Mouse (Mus musculus) olfactory bulb, adult 2 months (tissue): ENCODE results near the gene Wnt8b. TPM values are rescaled to one million over a fixed set of nuclear protein-coding genes. Genes with fewer than 3 reads are reported as not detected.

Experiments
- H3K27ac ChIP-seq: fragments of 200-500 bp; 2 replicates; pipeline ENCODE4 v1.5.1; 2012; ENCODE audit warnings: low read depth, low read length; ENCODE audit not compliant: insufficient read depth
- H3K4me1 ChIP-seq: fragments of 200-500 bp; 2 replicates; pipeline ENCODE4 v1.6.1; 2012; ENCODE audit warnings: low read length; ENCODE audit not compliant: control insufficient read depth, insufficient read depth
- H3K4me3 ChIP-seq: fragments of 200-500 bp; 2 replicates; pipeline ENCODE4 v1.5.1; 2012; ENCODE audit warnings: mild to moderate bottlenecking, low read depth, low read length, moderate library complexity; ENCODE audit not compliant: insufficient read depth
- CTCF ChIP-seq: fragments of 200-500 bp; IDR thresholded peaks from 2 replicates; pipeline ENCODE4 v1.5.1; 2012; ENCODE audit warnings: low read depth, mild to moderate bottlenecking, low read length, moderate library complexity; ENCODE audit not compliant: insufficient read depth
- POLR2A ChIP-seq: fragments of 200-500 bp; IDR thresholded peaks from 2 replicates; pipeline ENCODE4 v1.6.1; 2012; ENCODE audit warnings: mild to moderate bottlenecking, low read depth, low read length, moderate library complexity; ENCODE audit not compliant: insufficient read depth
- WGBS: fragments of 180-500 bp; shearing (Covaris S2); methylation state at CpG from one replicate; pipeline ENCODE4 v1.1.7; 2018; 5-methylcytosine and 5-hydroxymethylcytosine counted together
- polyA plus RNA-seq: library from polyadenylated mRNA; stranded (reverse); fragments of >200 nt; gene quantifications from 2 replicates; pipeline ENCODE4 v1.2.4, GENCODE M21; 2012; ENCODE audit warnings: low replicate concordance; ENCODE audit not compliant: missing spikeins, insufficient read depth, insufficient read length

The Wnt8b gene
- polyA plus RNA-seq, 1 experiment: not detected

GRCm38 (mm10) chr19:44544775-44545174, 51.5 kb downstream of the Wnt8b start:
- Histone ChIP-seq H3K4me3 (no peak overlapping the region), H3K4me1 (peaks cover 6% of the 10 kb centered on the region), H3K27ac (no peak overlapping the region)
- TF ChIP-seq CTCF (peak; percentile 44), POLR2A (no peak)
- WGBS: 2% methylated on average over 13 of the region's 13 CpGs

DNA sequence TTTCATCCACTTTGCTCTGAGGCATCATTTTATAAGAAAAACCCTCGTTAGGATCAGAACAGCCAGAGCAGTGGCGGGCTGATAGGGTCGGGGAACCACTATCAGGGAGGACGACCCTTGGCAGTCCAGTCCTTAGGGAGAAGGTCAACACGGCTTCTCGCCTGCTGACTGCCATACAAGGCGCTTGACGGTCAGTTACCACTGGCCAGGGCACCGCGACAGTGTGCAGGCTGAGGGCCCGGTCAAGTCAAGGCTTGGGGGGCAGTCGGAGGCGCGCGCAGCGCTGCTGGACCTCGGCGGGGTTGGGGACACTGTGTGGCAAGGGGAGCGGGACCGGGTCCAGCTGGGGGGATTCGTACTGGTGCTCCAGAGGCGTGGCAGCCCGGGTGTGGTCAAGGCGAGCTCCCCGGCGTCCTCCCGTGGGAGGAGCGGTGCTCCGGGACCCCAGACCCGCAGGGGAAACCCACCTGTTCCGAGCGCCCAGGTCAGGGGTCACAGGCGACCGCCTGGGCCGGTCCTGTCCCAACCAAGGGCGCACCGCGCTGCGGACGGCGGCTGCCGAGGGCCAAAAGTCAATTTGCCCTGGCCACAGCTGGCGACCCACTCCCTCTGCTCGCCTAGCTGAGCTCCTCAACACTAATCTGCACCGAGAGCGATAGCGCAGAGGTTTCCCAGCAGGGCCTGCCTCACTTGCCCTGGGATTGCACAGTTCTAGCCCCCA, 52.2 kb downstream of the Wnt8b start, which contains the start of gene Sec31b:
TSS of gene Sec31b (minus strand) at position 544 of the 721 bp plus-strand sequence.
- H3K27ac ChIP-seq: no peak within 1 kb of the TSS
- peak within 1 kb of the TSS; percentile 46 for H3K4me3 ChIP-seq
- WGBS: 4% methylated on average over 47 of the region's 47 CpGs
- no peak for TF ChIP-seq POLR2A
- TF ChIP-seq CTCF: no peak
- H3K4me1 ChIP-seq: peaks cover 6% of the 10 kb centered on the region

- Histone ChIP-seq H3K4me1 (peaks cover 5% of the 10 kb centered on the region; the same call in 1 of the 2 replicates), H3K4me3 (no peak within 1 kb of the TSS), H3K27ac (no peak within 1 kb of the TSS)
- TF ChIP-seq CTCF: no peak
- no peak for TF ChIP-seq POLR2A
- WGBS: 97% methylated on average over 4 of the region's 4 CpGs
Observed at GRCm38 (mm10) chr19:44552731-44553130, 59.5 kb downstream of the Wnt8b start, which contains the start of gene Gm20538. Gene Gm20538, minus strand, starts transcription at chr19:44552831.

DNA sequence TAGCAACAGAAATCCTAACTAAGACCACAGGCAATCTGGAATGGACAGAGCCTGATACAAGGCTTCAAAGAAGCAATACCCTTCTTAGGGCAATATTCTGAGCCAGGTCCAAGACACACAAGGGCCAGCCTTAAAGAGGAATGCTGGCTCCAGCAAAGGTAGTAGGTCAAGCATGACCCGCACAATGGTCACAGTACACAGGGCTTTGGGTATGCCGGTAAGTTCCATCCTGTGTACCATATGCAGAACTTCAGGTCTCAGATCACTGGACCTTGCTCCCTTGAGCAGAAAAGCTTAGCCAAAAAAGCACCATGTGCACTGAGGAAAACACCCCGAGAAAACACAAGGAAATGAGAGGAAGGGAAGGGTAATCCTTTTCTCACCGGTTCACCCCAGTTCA, 60.0 kb downstream of the Wnt8b start:
- TF ChIP-seq POLR2A (no peak), CTCF (no peak)
- no peak overlapping the region for H3K27ac ChIP-seq
- H3K4me1 ChIP-seq: peaks cover 5% of the 10 kb centered on the region; the same call in 1 of the 2 replicates
- 91% methylated on average over 4 of the region's 4 CpGs for WGBS
- no peak overlapping the region for H3K4me3 ChIP-seq

- Histone ChIP-seq H3K4me1 (peaks cover 5% of the 10 kb centered on the region; the same call in 1 of the 2 replicates), H3K27ac (no peak overlapping the region), H3K4me3 (peak overlapping the region; percentile 79)
- TF ChIP-seq POLR2A (no peak), CTCF (no peak)
- WGBS: under 1% methylated on average over 8 of the region's 8 CpGs
Observed at GRCm38 (mm10) chr19:44554490-44554860, 61.2 kb downstream of the Wnt8b start.

DNA sequence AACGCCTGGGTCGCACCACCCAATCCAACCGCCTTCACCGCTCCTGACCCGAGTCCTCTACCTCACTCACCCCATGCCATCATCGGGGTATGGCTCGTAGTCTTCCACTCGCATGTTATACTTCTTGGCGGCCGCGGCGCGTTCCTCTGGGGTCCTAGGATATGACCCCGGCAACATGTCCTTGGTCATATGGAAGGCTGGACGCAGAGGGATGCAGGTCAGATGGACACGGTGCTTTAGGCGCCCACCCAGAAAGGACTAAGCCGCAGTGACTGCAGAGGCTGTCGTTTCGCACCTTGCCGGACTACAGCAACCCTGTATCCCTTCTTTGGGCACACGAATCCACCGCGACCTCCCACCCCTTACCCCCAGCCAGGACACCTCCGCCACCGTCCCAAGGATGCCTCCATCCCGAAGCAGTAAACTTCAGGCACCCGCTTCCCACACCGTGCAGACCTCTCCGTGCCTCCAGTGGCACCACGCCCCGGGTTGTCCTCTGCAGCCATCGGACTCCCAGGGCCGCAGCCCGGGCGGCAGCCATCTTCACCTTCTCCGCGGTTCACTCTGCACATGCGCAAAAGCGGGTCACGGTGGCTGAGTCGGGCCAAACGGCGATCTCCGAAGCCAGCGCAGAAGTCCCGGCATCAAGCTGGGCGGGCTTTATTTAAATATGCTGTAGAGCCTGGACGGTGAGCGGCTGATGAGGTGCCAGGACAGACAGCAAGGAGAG, 61.8 kb downstream of the Wnt8b start, which contains the start of gene Ndufb8:
TSS of gene Ndufb8 (minus strand) at position 580 of the 730 bp plus-strand sequence.
- peak within 1 kb of the TSS; percentile 84 for H3K27ac ChIP-seq
- WGBS: under 1% methylated on average over 50 of the region's 50 CpGs
- peak within 1 kb of the TSS; percentile 79 for H3K4me3 ChIP-seq
- peaks cover 5% of the 10 kb centered on the region; the same call in 1 of the 2 replicates for H3K4me1 ChIP-seq
- TF ChIP-seq CTCF (no peak), POLR2A (peak; percentile 90)

GRCm38 (mm10) chr19:44562652-44563206, 69.5 kb downstream of the Wnt8b start, which contains the start of gene Hif1an:
Gene Hif1an, plus strand, starts transcription at chr19:44562850.
- H3K4me1 ChIP-seq: peaks cover 5% of the 10 kb centered on the region
- peak within 1 kb of the TSS; percentile 73 for H3K4me3 ChIP-seq
- TF ChIP-seq POLR2A (peak; percentile 84), CTCF (peak; percentile 71)
- no peak within 1 kb of the TSS; the same call in 1 of the 2 replicates for H3K27ac ChIP-seq
- under 1% methylated on average over 33 of the region's 33 CpGs for WGBS

Other genes with a start within 250 kb of the Wnt8b start
- 299 and 337 TPM in 2 replicates for gene Scd2, start 199.8 kb upstream of the Wnt8b start, polyA plus RNA-seq
- not detected in 2 replicates for gene Scd4, start 160.4 kb upstream of the Wnt8b start, polyA plus RNA-seq
- gene Scd1, start 85.6 kb upstream of the Wnt8b start, polyA plus RNA-seq: 648 TPM in 1 of 2 replicates, not detected in the other
- gene Sec31b, start 52.4 kb downstream of the Wnt8b start, polyA plus RNA-seq: not detected in 2 replicates
- gene Gm20538, start 59.4 kb downstream of the Wnt8b start, polyA plus RNA-seq: not detected in 2 replicates
- gene Ndufb8, start 62.0 kb downstream of the Wnt8b start, polyA plus RNA-seq: not detected in 2 replicates
- gene Hif1an, start 69.4 kb downstream of the Wnt8b start, polyA plus RNA-seq: not detected in 2 replicates